Mouse (Mus musculus): ENCODE results near the gene Ildr1. TPM values are rescaled to one million over a fixed set of nuclear protein-coding genes. Genes with fewer than 3 reads are reported as not detected.

Ildr1 gene
- polyA plus RNA-seq, 1 experiment from 2014 or later, result 0.05 TPM

DNA sequence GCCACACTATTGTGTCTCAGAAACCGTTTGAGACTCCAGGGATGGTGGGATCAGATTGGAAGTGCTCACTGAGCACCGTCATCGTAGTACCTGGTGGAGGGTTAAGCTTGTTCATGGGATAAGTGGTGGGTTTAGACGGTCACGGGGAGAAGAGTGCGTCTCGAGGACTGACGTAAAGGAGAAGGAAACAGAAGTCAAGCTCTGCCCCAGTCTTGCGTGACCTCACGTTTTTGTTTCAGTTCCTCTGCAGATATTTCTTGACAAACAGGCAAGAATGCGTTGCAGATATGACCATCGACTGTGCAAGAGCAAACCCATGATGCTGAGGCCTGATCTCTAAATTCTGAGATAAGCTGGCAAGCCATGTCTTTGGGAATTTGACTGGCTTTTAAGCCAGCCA lies 18.0 kb downstream of the Ildr1 start:
- Histone ChIP-seq H3K27me3 (ENCODE audit: control insufficient read depth, insufficient read depth, low read length) (no peaks in the 10 kb centered on the region), H3K27ac (ENCODE audit: low read depth, low read length) (no peak overlapping the region), H3K4me1 (ENCODE audit: control insufficient read depth, insufficient read depth, low read length) (no peaks in the 10 kb centered on the region), H3K9ac (ENCODE audit: low read length) (no peak overlapping the region), H3K4me2 (no peak overlapping the region), H3K4me3 (ENCODE audit: low read depth, low read length) (no peak overlapping the region), H3K9me3 (ENCODE audit: control insufficient read depth, low read length) (no peaks in the 10 kb centered on the region), H3K36me3 (ENCODE audit: control insufficient read depth, insufficient read depth, low read length) (no peaks in the 10 kb centered on the region)
- ATAC-seq (ENCODE audit: low FRiP score) (no peak), DNase-seq (ENCODE audit: low spot score, missing footprints) (no peak)
- 91% methylated on average over 12 of the region's 12 CpGs for WGBS

DNA sequence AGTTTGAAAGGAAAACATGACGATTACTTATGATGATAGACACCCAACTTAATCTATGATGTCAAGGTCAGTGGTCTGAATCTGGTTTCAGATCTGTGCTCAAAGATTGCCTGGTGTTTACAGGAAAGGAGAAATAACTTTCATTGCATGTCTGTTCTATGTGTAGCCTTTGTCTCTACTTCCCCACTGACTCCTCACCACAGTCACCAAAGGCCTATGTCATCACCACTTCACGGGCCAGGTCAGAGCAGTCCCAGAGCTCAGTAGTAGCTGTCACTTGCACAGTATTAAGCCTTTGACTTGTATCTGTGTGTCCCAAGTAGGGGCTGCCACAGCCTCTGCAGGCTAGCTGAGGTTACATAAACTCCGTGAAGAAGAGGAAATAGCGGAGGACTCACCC lies 23.7 kb downstream of the Ildr1 start:
- H3K36me3 ChIP-seq (ENCODE audit: control insufficient read depth, insufficient read depth, low read length), result no peaks in the 10 kb centered on the region
- no peak for ATAC-seq (ENCODE audit: low FRiP score)

DNA sequence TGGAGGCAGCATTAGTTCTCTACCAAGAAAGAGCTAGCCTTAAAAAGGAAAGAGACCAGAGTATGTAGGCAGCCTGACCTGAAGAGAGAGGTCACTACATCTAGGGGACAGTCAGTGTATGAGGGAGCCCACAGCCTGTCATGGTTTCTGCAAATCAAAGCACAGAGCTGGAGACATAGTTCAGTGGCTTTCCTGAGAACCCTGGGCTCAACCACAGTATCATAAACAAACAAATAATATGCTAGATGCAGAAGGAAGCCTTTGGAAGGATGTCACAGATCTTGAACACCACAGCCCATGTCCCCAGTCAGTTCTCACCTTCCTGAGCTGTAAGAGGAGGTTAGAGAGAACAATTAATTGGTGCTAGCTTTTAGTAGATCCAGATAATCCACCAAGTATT lies 24.9 kb downstream of the Ildr1 start:
- ATAC-seq (ENCODE audit: low FRiP score) (no peak), DNase-seq (ENCODE audit: low spot score, missing footprints) (no peak)
- Histone ChIP-seq H3K9me3 (ENCODE audit: control insufficient read depth, low read length) (no peaks in the 10 kb centered on the region), H3K27ac (ENCODE audit: low read depth, low read length) (no peak overlapping the region), H3K4me3 (ENCODE audit: low read depth, low read length) (no peak overlapping the region), H3K36me3 (ENCODE audit: control insufficient read depth, insufficient read depth, low read length) (no peaks in the 10 kb centered on the region), H3K9ac (ENCODE audit: low read length) (no peak overlapping the region), H3K4me1 (ENCODE audit: control insufficient read depth, insufficient read depth, low read length) (no peaks in the 10 kb centered on the region), H3K4me2 (no peak overlapping the region), H3K27me3 (ENCODE audit: control insufficient read depth, insufficient read depth, low read length) (no peaks in the 10 kb centered on the region)

More for the DNA sequence above, 23.7 kb downstream of the Ildr1 start:
- 89% methylated on average over 4 of the region's 4 CpGs for WGBS
- H3K4me2 ChIP-seq, result no peak overlapping the region
- no peaks in the 10 kb centered on the region for H3K9me3 ChIP-seq (ENCODE audit: control insufficient read depth, low read length)
- H3K9ac ChIP-seq (ENCODE audit: low read length), result no peak overlapping the region
- no peaks in the 10 kb centered on the region for H3K4me1 ChIP-seq (ENCODE audit: control insufficient read depth, insufficient read depth, low read length)
- no peak for DNase-seq (ENCODE audit: low spot score, missing footprints)
- H3K4me3 ChIP-seq (ENCODE audit: low read depth, low read length), result no peak overlapping the region
- H3K27me3 ChIP-seq (ENCODE audit: control insufficient read depth, insufficient read depth, low read length), result no peaks in the 10 kb centered on the region
- H3K27ac ChIP-seq (ENCODE audit: low read depth, low read length), result no peak overlapping the region

DNA sequence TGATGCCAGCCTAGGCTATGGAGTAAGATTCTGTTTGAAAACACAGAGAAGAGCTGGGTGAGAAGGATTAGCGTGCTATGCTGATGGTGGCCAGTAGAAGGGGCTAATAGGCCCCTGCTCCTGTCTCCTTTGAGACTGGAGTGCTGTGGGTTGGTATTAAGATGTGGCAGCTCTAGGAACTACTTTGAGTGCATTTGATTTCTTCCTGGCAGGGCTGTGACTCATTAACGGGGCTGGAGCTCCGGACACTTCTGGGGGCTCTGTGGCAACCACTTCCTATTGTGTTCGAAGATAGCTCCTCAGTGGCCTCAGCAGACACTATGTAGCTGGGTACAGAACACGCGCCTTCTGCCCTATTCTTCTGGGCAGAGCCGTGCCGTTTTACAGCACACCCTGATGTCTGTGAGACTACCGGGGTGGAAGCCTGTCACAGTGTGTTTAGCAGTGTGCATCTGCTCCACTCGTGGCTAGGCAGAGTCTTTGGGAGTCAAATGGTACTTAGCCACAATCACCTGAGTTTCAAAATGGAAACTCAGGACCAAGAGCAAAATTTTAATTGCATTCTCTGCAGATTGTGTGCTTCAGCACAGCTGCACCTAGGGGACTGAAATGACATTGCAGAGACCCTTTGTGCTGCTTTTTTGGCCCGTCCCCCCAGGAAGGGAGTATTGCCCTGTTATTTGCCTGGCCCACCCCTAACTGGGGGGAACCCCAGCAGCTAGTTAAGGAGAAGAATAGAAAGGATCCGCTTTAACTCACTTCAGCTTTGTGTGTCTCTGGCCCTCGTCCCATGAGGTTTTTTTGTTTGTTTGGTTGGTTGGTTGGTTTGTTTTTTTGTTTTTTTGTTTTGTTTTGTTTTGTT lies 26.6 kb downstream of the Ildr1 start:
- no peaks in the 10 kb centered on the region for H3K4me1 ChIP-seq (ENCODE audit: control insufficient read depth, insufficient read depth, low read length)
- H3K36me3 ChIP-seq (ENCODE audit: control insufficient read depth, insufficient read depth, low read length), result no peaks in the 10 kb centered on the region
- ATAC-seq (ENCODE audit: low FRiP score), result no peak
- H3K4me2 ChIP-seq, result no peak overlapping the region
- no peaks in the 10 kb centered on the region for H3K27me3 ChIP-seq (ENCODE audit: control insufficient read depth, insufficient read depth, low read length)
- no peaks in the 10 kb centered on the region for H3K9me3 ChIP-seq (ENCODE audit: control insufficient read depth, low read length)
- H3K9ac ChIP-seq (ENCODE audit: low read length), result no peak overlapping the region
- no peak for DNase-seq (ENCODE audit: low spot score, missing footprints)
- WGBS, result 65% methylated on average over 13 of the region's 13 CpGs
- H3K27ac ChIP-seq (ENCODE audit: low read depth, low read length), result no peak overlapping the region
- H3K4me3 ChIP-seq (ENCODE audit: low read depth, low read length), result no peak overlapping the region

DNA sequence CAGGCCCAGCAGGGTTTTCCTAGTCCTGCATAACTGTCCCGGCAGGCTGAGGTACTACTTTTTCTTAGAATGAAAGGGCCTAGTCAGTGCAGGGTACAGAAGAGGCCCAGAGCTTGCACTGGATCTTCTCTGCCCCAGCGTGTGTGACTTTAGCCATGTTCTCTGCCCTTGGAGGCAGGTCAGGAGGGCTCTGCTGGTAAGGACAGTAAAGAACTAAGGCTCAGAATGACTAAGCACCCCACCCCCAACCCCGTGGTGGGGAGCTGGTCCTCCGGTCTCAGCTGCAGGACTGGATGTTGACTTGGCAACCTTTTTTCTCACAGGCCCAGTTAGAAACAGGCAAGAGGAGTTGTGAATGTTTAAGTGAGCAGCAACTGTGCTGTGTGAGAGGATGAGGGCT lies 29.0 kb downstream of the Ildr1 start:
- H3K4me1 ChIP-seq (ENCODE audit: control insufficient read depth, insufficient read depth, low read length), result no peaks in the 10 kb centered on the region
- H3K27me3 ChIP-seq (ENCODE audit: control insufficient read depth, insufficient read depth, low read length), result no peaks in the 10 kb centered on the region
- DNase-seq (ENCODE audit: low spot score, missing footprints), result no peak
- H3K4me3 ChIP-seq (ENCODE audit: low read depth, low read length), result no peak overlapping the region
- no peak overlapping the region for H3K9ac ChIP-seq (ENCODE audit: low read length)
- 24% methylated on average over 4 of the region's 4 CpGs for WGBS
- H3K9me3 ChIP-seq (ENCODE audit: control insufficient read depth, low read length), result no peaks in the 10 kb centered on the region
- ATAC-seq (ENCODE audit: low FRiP score), result no peak
- no peak overlapping the region for H3K27ac ChIP-seq (ENCODE audit: low read depth, low read length)
- no peaks in the 10 kb centered on the region for H3K36me3 ChIP-seq (ENCODE audit: control insufficient read depth, insufficient read depth, low read length)
- no peak overlapping the region for H3K4me2 ChIP-seq

DNA sequence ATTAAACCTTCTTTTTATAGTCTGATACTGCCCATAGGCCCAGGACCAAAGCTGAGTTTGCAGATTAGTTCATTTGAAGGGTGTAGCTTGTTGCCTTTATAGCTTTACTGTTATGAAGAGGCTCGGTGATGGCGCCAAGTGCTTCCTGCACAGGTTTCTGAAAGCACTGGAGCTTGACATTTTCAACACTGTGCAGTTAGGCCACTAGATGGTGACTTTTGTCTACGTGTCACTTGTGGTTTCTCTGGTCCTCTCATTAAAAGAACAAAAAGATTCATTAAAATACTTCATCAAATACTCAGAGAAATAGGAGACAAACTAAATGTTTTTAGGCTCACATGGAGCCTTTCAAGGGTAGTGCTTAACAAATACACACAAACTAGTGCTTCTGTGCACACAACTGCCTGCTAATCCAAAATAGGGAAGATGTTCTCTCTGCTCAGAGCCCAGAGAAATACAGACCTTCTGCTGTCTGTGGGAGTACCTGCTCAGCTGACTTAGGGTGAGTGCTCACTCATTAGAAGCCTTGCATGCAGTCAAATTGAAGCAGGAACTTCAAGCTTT lies 30.2 kb downstream of the Ildr1 start:
- no peaks in the 10 kb centered on the region for H3K36me3 ChIP-seq (ENCODE audit: control insufficient read depth, insufficient read depth, low read length)
- WGBS, result 76% methylated on average over 3 of the region's 3 CpGs
- no peaks in the 10 kb centered on the region for H3K27me3 ChIP-seq (ENCODE audit: control insufficient read depth, insufficient read depth, low read length)
- no peaks in the 10 kb centered on the region for H3K9me3 ChIP-seq (ENCODE audit: control insufficient read depth, low read length)
- H3K9ac ChIP-seq (ENCODE audit: low read length), result no peak overlapping the region
- no peak overlapping the region for H3K27ac ChIP-seq (ENCODE audit: low read depth, low read length)
- H3K4me1 ChIP-seq (ENCODE audit: control insufficient read depth, insufficient read depth, low read length), result no peaks in the 10 kb centered on the region
- DNase-seq (ENCODE audit: low spot score, missing footprints), result no peak
- ATAC-seq (ENCODE audit: low FRiP score), result no peak
- no peak overlapping the region for H3K4me2 ChIP-seq
- H3K4me3 ChIP-seq (ENCODE audit: low read depth, low read length), result no peak overlapping the region

DNA sequence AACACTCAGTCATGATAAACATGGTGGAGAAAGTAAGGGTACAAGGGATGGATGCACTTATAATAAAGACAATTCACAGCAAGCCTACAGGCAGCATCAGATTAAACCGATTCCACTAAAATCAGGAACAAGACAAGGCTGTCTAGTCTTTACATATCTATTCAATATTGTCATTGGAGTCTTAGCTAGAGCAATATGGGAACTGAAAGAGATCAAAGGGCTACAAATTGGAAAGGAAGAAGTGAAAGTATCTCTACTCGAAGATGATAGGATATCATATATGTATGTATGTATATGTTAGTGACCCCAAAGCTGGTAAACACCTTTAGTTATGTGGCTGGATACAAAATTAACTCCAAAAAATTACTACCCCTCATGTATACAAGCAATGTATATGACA lies 35.2 kb downstream of the Ildr1 start:
- Histone ChIP-seq H3K9me3 (ENCODE audit: control insufficient read depth, low read length) (no peaks in the 10 kb centered on the region), H3K4me2 (no peak overlapping the region), H3K27me3 (ENCODE audit: control insufficient read depth, insufficient read depth, low read length) (no peaks in the 10 kb centered on the region), H3K4me1 (ENCODE audit: control insufficient read depth, insufficient read depth, low read length) (no peaks in the 10 kb centered on the region), H3K9ac (ENCODE audit: low read length) (no peak overlapping the region), H3K36me3 (ENCODE audit: control insufficient read depth, insufficient read depth, low read length) (no peaks in the 10 kb centered on the region), H3K4me3 (ENCODE audit: low read depth, low read length) (no peak overlapping the region), H3K27ac (ENCODE audit: low read depth, low read length) (no peak overlapping the region)
- DNase-seq (ENCODE audit: low spot score, missing footprints) (no peak), ATAC-seq (ENCODE audit: low FRiP score) (no peak)
- WGBS, result 87% methylated on average over 2 of the region's 2 CpGs

- no peak overlapping the region for H3K4me2 ChIP-seq
- no peaks in the 10 kb centered on the region for H3K9me3 ChIP-seq (ENCODE audit: control insufficient read depth, low read length)
- H3K9ac ChIP-seq (ENCODE audit: low read length), result no peak overlapping the region
- no peak for ATAC-seq (ENCODE audit: low FRiP score)
- no peak for DNase-seq (ENCODE audit: low spot score, missing footprints)
- H3K27ac ChIP-seq (ENCODE audit: low read depth, low read length), result no peak overlapping the region
- no peak overlapping the region for H3K4me3 ChIP-seq (ENCODE audit: low read depth, low read length)
- no peaks in the 10 kb centered on the region for H3K4me1 ChIP-seq (ENCODE audit: control insufficient read depth, insufficient read depth, low read length)
- H3K27me3 ChIP-seq (ENCODE audit: control insufficient read depth, insufficient read depth, low read length), result no peaks in the 10 kb centered on the region
- no peaks in the 10 kb centered on the region for H3K36me3 ChIP-seq (ENCODE audit: control insufficient read depth, insufficient read depth, low read length)
Measured at GRCm38 (mm10) chr16:36732572-36732971, 38.8 kb downstream of the Ildr1 start.

DNA sequence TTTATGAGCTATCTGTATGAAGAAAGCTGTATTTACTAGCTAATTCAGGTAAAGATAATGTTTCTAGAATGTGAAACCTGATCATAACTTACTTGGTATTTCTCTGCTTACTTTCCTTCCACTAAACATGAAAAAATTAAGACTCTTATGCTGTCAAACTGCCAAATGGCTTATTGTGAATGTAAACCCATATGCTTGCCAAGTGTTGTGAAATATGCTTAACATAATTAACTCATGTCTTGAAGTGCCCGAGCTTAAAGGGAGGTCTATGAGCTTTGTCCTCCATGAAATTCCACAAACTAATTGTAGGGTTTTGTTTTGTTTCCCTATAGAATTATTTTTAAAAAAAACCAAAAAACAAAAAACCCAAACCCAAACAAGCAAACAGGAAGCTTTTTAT lies 40.0 kb downstream of the Ildr1 start:
- DNase-seq (ENCODE audit: low spot score, missing footprints) (no peak), ATAC-seq (ENCODE audit: low FRiP score) (no peak)
- Histone ChIP-seq H3K36me3 (ENCODE audit: control insufficient read depth, insufficient read depth, low read length) (no peaks in the 10 kb centered on the region), H3K4me3 (ENCODE audit: low read depth, low read length) (no peak overlapping the region), H3K9me3 (ENCODE audit: control insufficient read depth, low read length) (no peaks in the 10 kb centered on the region), H3K4me1 (ENCODE audit: control insufficient read depth, insufficient read depth, low read length) (no peaks in the 10 kb centered on the region), H3K27me3 (ENCODE audit: control insufficient read depth, insufficient read depth, low read length) (no peaks in the 10 kb centered on the region), H3K4me2 (no peak overlapping the region), H3K9ac (ENCODE audit: low read length) (no peak overlapping the region), H3K27ac (ENCODE audit: low read depth, low read length) (no peak overlapping the region)
- WGBS, result 86% methylated on average over 1 of the region's 1 CpGs

Measured in midbrain, embryonic 11.5 days (tissue).